Comparison of ENCODE assay signal across 8 mouse cellular contexts in genomic region chr11:110537602-110538001, GRCm38 (mm10).
DNase-seq lines count a peak whose midpoint lies in the region; ATAC-seq and TF ChIP-seq lines count a peak whose summit lies in the region.

No protein-coding gene starts in this region.

- H3K4me3 ChIP-seq in embryonic fibroblast, embryonic 13.5 days (ENCODE audit: insufficient read depth, low read length), result no peak overlapping the region
- H3K4me3 ChIP-seq in heart, embryonic 11.5 days (ENCODE audit: low read depth, low read length), result no peak overlapping the region
- H3K4me3 ChIP-seq in kidney, embryonic 16.5 days (ENCODE audit: low read length), result peak overlapping the region; percentile 25; the same call in 1 of the 2 replicates
- H3K4me3 ChIP-seq in liver, adult 2 months (ENCODE audit: insufficient read depth, low read depth, low read length), result no peak overlapping the region

- 0 out of 2 replicates have a peak, but pooled peaks have one; percentile 23 for TF ChIP-seq CTCF in embryonic fibroblast, embryonic 13.5 days (IDR thresholded peaks at IDR 0.05; ENCODE audit: borderline replicate concordance, insufficient read depth, low read length)
- peak; percentile 67 for TF ChIP-seq CTCF in liver, adult 2 months (IDR thresholded peaks at IDR 0.05; ENCODE audit: low read depth, low read length)

- peak; percentile 70 for DNase-seq in A20 (ENCODE audit: low read depth, low spot score)
- DNase-seq in brain, adult 2 months (ENCODE audit: low read depth, low spot score), result peak; percentile 85
- peak; percentile 44 for DNase-seq in liver, adult 2 months (ENCODE audit: extremely low read depth, low read depth, low spot score)
- DNase-seq in splenic B cell, adult 2 months (ENCODE audit: low read depth, low spot score), result peak; percentile 76

- no peaks in the 10 kb centered on the region for H3K9me3 ChIP-seq in heart, embryonic 11.5 days (replicated peaks; ENCODE audit: control insufficient read depth, low read length)
- 0 out of 2 replicates have a peak, but pooled peaks cover 3% of the 10 kb centered on the region for H3K9me3 ChIP-seq in kidney, embryonic 16.5 days (ENCODE audit: low read length)

- WGBS in heart, embryonic 11.5 days (ENCODE audit: insufficient replicate concordance), result 11% methylated on average over 15 of the region's 15 CpGs
- WGBS in kidney, embryonic 16.5 days, result 12% methylated on average over 15 of the region's 15 CpGs
- whole genome bisulfite sequencing in liver, adult 2 months, result 6% methylated on average over 15 of the region's 15 CpGs

- no peaks in the 10 kb centered on the region for H3K4me1 ChIP-seq in embryonic fibroblast, embryonic 13.5 days (ENCODE audit: control insufficient read depth, insufficient read depth, low read length)
- H3K4me1 ChIP-seq in heart, embryonic 11.5 days (ENCODE audit: control insufficient read depth, insufficient read depth, low read length), result no peaks in the 10 kb centered on the region
- H3K4me1 ChIP-seq in kidney, embryonic 16.5 days (ENCODE audit: insufficient read depth, low read length), result 0 out of 2 replicates have a peak, but pooled peaks cover 4% of the 10 kb centered on the region
- no peaks in the 10 kb centered on the region; the same call in 1 of the 2 replicates for H3K4me1 ChIP-seq in liver, adult 2 months (ENCODE audit: control insufficient read depth, insufficient read depth, low read length)

- no peaks in the 10 kb centered on the region for H3K79me2 ChIP-seq in liver, adult 2 months (ENCODE audit: control insufficient read depth, insufficient read depth, low read length)

- no peak for ATAC-seq in heart, embryonic 11.5 days (replicated peaks; ENCODE audit: insufficient number of reproducible peaks, low FRiP score, low TSS enrichment)
- no peak for ATAC-seq in kidney, embryonic 16.5 days (ENCODE audit: low FRiP score, low TSS enrichment)
- ATAC-seq in monocyte, adult 5-6 weeks (replicated peaks; ENCODE audit: insufficient number of reproducible peaks, low FRiP score, low TSS enrichment, poor library complexity, severe bottlenecking), result peak; percentile 41; the same call in 1 of the 2 replicates

- TF ChIP-seq POLR2A in embryonic fibroblast, embryonic 13.5 days (IDR thresholded peaks at IDR 0.05; ENCODE audit: low read depth, low read length), result no peak
- TF ChIP-seq POLR2A in liver, adult 2 months (IDR thresholded peaks at IDR 0.05; ENCODE audit: extremely low read depth, insufficient read depth, low read length), result no peak

- H3K36me3 ChIP-seq in heart, embryonic 11.5 days (ENCODE audit: control insufficient read depth, insufficient read depth, low read length), result no peaks in the 10 kb centered on the region
- H3K36me3 ChIP-seq in kidney, embryonic 16.5 days (ENCODE audit: insufficient read depth, low read length), result no peaks in the 10 kb centered on the region
- no peaks in the 10 kb centered on the region for H3K36me3 ChIP-seq in liver, adult 2 months (ENCODE audit: control insufficient read depth, insufficient read depth, low read length)
- H3K36me3 ChIP-seq in splenic B cell, adult 2 months (ENCODE audit: control insufficient read depth, insufficient read depth, low read length, poor library complexity, severe bottlenecking), result no peaks in the 10 kb centered on the region

- no peaks in the 10 kb centered on the region for H3K27me3 ChIP-seq in heart, embryonic 11.5 days (ENCODE audit: control insufficient read depth, insufficient read depth, low read length)
- no peaks in the 10 kb centered on the region for H3K27me3 ChIP-seq in kidney, embryonic 16.5 days (ENCODE audit: insufficient read depth, low read length)
- no peaks in the 10 kb centered on the region for H3K27me3 ChIP-seq in liver, adult 2 months (ENCODE audit: control insufficient read depth, insufficient read depth, low read length)
- no peaks in the 10 kb centered on the region for H3K27me3 ChIP-seq in splenic B cell, adult 2 months (ENCODE audit: control insufficient read depth, insufficient read depth, low read length, poor library complexity, severe bottlenecking)

- H3K9ac ChIP-seq in heart, embryonic 11.5 days (ENCODE audit: low read depth, low read length), result no peak overlapping the region
- H3K9ac ChIP-seq in kidney, embryonic 16.5 days (replicated peaks; ENCODE audit: low read length), result 0 out of 2 replicates have a peak overlapping the region, but pooled peaks have one; percentile 17
- H3K9ac ChIP-seq in liver, adult 2 months (ENCODE audit: low read depth, low read length), result no peak overlapping the region

- no peak overlapping the region for H3K27ac ChIP-seq in embryonic fibroblast, embryonic 13.5 days (ENCODE audit: insufficient read depth, low read length)
- no peak overlapping the region for H3K27ac ChIP-seq in heart, embryonic 11.5 days (ENCODE audit: low read depth, low read length)
- H3K27ac ChIP-seq in kidney, embryonic 16.5 days (ENCODE audit: low read length), result no peak overlapping the region
- H3K27ac ChIP-seq in liver, adult 2 months (replicated peaks; ENCODE audit: insufficient read depth, low read depth, low read length), result no peak overlapping the region

- peak overlapping the region; percentile 55 for H3K4me2 ChIP-seq in heart, embryonic 11.5 days
- peak overlapping the region; percentile 51 for H3K4me2 ChIP-seq in kidney, embryonic 16.5 days (replicated peaks; ENCODE audit: low read depth, low read length)
